ENCODE assay signal across 7 mouse cellular contexts in the genomic region with DNA sequence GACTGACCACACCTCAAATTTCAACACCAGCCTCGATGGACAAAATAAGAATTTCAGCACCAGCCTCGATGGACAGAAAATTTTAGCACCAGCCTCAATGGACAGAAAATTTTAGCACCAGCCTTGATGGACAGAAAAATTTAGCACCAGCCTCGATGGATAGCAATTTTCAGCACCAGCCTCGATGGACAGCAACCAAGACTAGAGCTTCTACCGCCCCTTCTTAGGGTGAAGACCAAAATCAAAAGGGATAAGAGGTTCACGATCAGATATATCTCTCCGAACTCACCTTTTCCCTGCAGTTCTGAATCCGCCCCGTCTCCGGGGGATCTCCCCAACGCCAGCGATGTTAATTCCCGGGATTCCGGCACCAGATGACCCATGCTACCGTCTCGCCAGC.
DNase-seq lines count a peak whose midpoint lies in the region.
"Not testable (repeated sequence)": the region's sequence is repeated elsewhere in the genome, so short reads cannot be mapped to it uniquely, and the experiment has no call there.

No protein-coding gene starts in this region.

- not testable (repeated sequence) for H3K4me3 ChIP-seq in embryonic facial prominence, embryonic 10.5 days

- not testable (repeated sequence) for H3K27ac ChIP-seq in embryonic facial prominence, embryonic 10.5 days (replicated peaks)

- H3K36me3 ChIP-seq in embryonic facial prominence, embryonic 10.5 days (replicated peaks) = not testable (repeated sequence)

- WGBS in embryonic facial prominence, embryonic 10.5 days = 83% methylated on average over 16 of the region's 16 CpGs

- not testable (repeated sequence) for H3K9me3 ChIP-seq in embryonic facial prominence, embryonic 10.5 days

- not testable (repeated sequence) for H3K27me3 ChIP-seq in embryonic facial prominence, embryonic 10.5 days (replicated peaks; ENCODE audit: low read depth, poor library complexity, severe bottlenecking)

- DNase-seq in ES-CJ7 (ENCODE audit: low read depth, low spot score) (peak; percentile 16), R1 (ENCODE audit: low read depth, low spot score) (peak; percentile 47)
- peak; percentile 21 for DNase-seq in adrenal gland, postnatal 14 days
- peak; percentile 29 for DNase-seq in embryonic facial prominence, embryonic 10.5 days (ENCODE audit: low spot score)
- DNase-seq in heart, postnatal 4 days = peak; percentile 46
- DNase-seq in kidney, postnatal 4 days = peak; percentile 56 to 65
- DNase-seq in mesoderm, embryonic 11.5 days (ENCODE audit: low read depth, low spot score) = peak; percentile 32

- not testable (repeated sequence) for H3K4me1 ChIP-seq in embryonic facial prominence, embryonic 10.5 days
